Mouse (Mus musculus): ENCODE results near the gene Slc8a1. TPM values are rescaled to one million over a fixed set of nuclear protein-coding genes. Genes with fewer than 3 reads are reported as not detected.

Slc8a1 gene
- polyA plus RNA-seq, 1 experiment from 2014 or later, result 83.6 TPM

DNA sequence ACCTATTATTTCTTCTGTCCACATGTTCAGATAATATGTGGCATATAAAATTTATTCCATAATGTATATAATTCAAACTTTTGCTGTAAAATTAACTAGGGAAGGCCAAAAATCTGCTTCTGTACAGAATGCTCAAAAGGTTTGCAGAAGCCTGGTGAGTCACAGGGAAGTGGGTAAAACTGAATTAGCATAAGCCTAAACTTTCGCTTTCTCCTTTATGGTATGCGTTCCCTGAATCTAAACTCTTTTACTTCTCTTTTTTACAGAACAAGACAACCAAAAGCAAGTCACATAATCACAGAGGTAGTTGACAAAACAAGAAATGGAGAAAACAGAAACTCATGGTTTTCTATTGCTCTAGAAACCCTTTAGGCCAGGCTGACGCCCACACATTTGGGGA lies 202.1 kb downstream of the Slc8a1 start:
- Histone ChIP-seq H3K27me3 (no peaks in the 10 kb centered on the region), H3K4me3 (no peak overlapping the region), H3K27ac (no peak overlapping the region), H3K9me3 (replicated peaks) (no peaks in the 10 kb centered on the region), H3K4me2 (no peak overlapping the region), H3K9ac (no peak overlapping the region), H3K4me1 (replicated peaks) (peaks cover 32% of the 10 kb centered on the region), H3K36me3 (no peaks in the 10 kb centered on the region)
- WGBS, result 85% methylated on average over 3 of the region's 3 CpGs
- no peak for ATAC-seq (replicated peaks; ENCODE audit: insufficient number of reproducible peaks, insufficient read depth, low FRiP score, low read depth)

DNA sequence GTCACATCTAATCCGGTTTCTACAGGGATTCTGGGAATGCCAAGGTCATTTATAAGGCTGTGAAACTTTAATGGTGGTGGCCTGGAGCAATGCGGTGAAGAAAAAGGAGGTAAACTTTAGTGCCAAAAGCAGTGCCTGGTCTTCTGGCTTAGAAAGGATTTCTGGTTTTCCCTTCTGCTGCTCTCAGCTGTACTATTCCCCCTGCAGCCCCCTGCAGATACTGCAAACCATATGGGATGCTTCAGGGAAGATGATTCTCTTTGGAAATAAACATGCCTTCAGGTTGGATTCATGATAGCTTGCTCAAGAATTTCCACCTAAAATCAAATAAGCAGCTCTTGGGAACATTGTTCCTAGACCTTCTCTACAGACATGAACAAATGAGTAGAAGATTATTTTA lies 208.3 kb downstream of the Slc8a1 start:
- no peak overlapping the region for H3K4me3 ChIP-seq
- H3K27me3 ChIP-seq, result no peaks in the 10 kb centered on the region
- H3K9ac ChIP-seq, result no peak overlapping the region
- H3K4me2 ChIP-seq, result no peak overlapping the region
- 72% methylated on average over 2 of the region's 2 CpGs for WGBS
- no peaks in the 10 kb centered on the region for H3K9me3 ChIP-seq (replicated peaks)
- peaks cover 23% of the 10 kb centered on the region; the same call in 1 of the 2 replicates for H3K4me1 ChIP-seq (replicated peaks)
- peak overlapping the region; percentile 21; the same call in 1 of the 2 replicates for H3K27ac ChIP-seq
- H3K36me3 ChIP-seq, result no peaks in the 10 kb centered on the region
- ATAC-seq (replicated peaks; ENCODE audit: insufficient number of reproducible peaks, insufficient read depth, low FRiP score, low read depth), result no peak

DNA sequence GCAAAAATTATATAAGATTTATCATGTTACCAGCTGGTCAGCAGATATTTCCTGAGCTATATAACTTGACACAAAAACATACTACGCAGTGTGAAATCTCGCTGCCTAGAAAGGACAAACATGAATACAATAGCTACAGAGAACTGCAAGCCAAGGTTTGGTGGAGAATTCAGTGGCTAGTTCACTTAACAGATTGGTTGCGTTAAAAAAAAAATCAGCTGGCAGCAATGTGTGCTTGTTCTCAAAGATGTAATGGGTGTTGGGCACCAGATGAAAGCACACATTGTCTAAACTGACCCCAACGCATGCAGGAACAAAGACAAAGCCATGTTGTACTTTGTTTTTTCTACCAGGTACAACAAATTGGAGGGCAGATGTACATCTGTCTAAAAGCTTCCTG lies 209.2 kb downstream of the Slc8a1 start:
- no peaks in the 10 kb centered on the region for H3K36me3 ChIP-seq

DNA sequence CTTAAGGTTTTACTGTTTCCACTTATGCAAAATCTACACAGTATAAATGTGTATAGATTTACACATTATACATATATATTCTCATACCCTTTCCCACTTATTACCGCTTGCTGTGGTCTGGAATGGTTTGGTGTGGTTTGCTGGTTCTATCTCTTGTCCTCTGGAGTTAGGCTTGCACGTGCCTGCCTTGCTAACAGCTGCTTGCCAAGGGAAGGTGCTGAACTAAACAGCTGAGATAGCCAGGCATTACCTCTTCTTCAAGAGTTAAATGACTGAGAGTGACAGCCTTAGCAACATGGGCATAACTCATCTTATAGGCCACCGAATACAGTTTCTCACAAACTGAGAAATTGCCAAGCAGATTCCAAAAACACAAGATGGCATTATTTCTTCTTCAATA lies 211.7 kb downstream of the Slc8a1 start:
- H3K4me2 ChIP-seq, result no peak overlapping the region
- WGBS, result 69% methylated on average over 3 of the region's 3 CpGs

More for the DNA sequence above, 209.2 kb downstream of the Slc8a1 start:
- WGBS, result 80% methylated on average over 4 of the region's 4 CpGs
- Histone ChIP-seq H3K4me1 (replicated peaks) (peaks cover 27% of the 10 kb centered on the region), H3K27ac (no peak overlapping the region), H3K9me3 (replicated peaks) (no peaks in the 10 kb centered on the region), H3K4me3 (no peak overlapping the region), H3K4me2 (no peak overlapping the region), H3K27me3 (no peaks in the 10 kb centered on the region), H3K9ac (no peak overlapping the region)
- ATAC-seq (replicated peaks; ENCODE audit: insufficient number of reproducible peaks, insufficient read depth, low FRiP score, low read depth), result no peak

DNA sequence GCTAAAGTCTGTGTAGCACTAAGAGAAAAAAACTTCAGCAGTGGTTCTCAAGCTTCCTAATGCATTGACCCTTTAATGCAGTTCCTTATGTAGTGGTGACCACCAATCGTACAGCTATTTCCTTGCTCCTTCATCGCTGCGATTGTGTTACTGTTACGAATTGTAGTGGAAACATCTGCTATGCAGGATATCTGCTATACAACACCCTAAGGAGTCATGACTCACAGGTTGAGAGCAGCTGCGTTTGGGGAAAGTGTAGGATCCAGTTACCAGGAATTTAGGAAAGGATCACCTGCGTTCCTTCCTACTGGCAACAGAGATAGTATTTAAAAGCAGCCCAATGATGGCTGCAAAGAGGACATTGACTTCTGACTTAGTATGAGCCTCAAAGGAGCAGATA lies 213.4 kb downstream of the Slc8a1 start:
- H3K27ac ChIP-seq, result peak overlapping the region; percentile 22; the same call in 1 of the 2 replicates
- WGBS, result 72% methylated on average over 6 of the region's 6 CpGs
- no peak overlapping the region for H3K4me2 ChIP-seq
- H3K9me3 ChIP-seq (replicated peaks), result no peaks in the 10 kb centered on the region
- H3K4me1 ChIP-seq (replicated peaks), result peaks cover 39% of the 10 kb centered on the region
- H3K27me3 ChIP-seq, result no peaks in the 10 kb centered on the region
- no peaks in the 10 kb centered on the region for H3K36me3 ChIP-seq
- no peak overlapping the region for H3K9ac ChIP-seq
- H3K4me3 ChIP-seq, result no peak overlapping the region
- ATAC-seq (replicated peaks; ENCODE audit: insufficient number of reproducible peaks, insufficient read depth, low FRiP score, low read depth), result no peak

More for the DNA sequence above, 211.7 kb downstream of the Slc8a1 start:
- no peak for ATAC-seq (replicated peaks; ENCODE audit: insufficient number of reproducible peaks, insufficient read depth, low FRiP score, low read depth)
- no peak overlapping the region for H3K4me3 ChIP-seq
- H3K9me3 ChIP-seq (replicated peaks), result no peaks in the 10 kb centered on the region
- no peak overlapping the region for H3K27ac ChIP-seq
- H3K4me1 ChIP-seq (replicated peaks), result peaks cover 41% of the 10 kb centered on the region
- no peak overlapping the region for H3K9ac ChIP-seq
- H3K36me3 ChIP-seq, result no peaks in the 10 kb centered on the region
- no peaks in the 10 kb centered on the region for H3K27me3 ChIP-seq

DNA sequence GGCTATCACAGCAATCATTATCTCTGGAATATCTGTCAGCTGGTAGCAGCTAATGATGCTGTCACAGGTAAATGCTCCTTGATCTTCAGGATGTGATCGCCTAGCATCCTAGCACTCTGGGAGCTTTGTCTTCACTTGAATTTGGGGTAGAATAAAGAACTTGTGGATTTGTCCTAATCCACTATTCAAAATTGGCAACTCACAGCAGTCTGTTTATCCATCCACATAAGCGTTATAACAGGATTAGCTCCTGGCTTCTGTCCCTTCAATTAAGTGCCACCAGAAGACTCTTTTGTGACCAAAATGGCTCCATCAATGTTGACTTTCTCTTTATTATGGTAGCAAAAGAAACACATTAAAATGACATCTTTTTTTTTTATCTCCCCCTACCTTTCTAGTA lies 214.2 kb downstream of the Slc8a1 start:
- ATAC-seq (replicated peaks; ENCODE audit: insufficient number of reproducible peaks, insufficient read depth, low FRiP score, low read depth), result no peak
- Histone ChIP-seq H3K27me3 (no peaks in the 10 kb centered on the region), H3K9ac (no peak overlapping the region), H3K36me3 (no peaks in the 10 kb centered on the region), H3K4me3 (no peak overlapping the region), H3K27ac (0 out of 2 replicates have a peak overlapping the region, but pooled peaks have one; percentile 22), H3K4me2 (no peak overlapping the region), H3K9me3 (replicated peaks) (no peaks in the 10 kb centered on the region), H3K4me1 (replicated peaks) (peaks cover 32% of the 10 kb centered on the region)
- WGBS, result 72% methylated on average over 2 of the region's 2 CpGs

DNA sequence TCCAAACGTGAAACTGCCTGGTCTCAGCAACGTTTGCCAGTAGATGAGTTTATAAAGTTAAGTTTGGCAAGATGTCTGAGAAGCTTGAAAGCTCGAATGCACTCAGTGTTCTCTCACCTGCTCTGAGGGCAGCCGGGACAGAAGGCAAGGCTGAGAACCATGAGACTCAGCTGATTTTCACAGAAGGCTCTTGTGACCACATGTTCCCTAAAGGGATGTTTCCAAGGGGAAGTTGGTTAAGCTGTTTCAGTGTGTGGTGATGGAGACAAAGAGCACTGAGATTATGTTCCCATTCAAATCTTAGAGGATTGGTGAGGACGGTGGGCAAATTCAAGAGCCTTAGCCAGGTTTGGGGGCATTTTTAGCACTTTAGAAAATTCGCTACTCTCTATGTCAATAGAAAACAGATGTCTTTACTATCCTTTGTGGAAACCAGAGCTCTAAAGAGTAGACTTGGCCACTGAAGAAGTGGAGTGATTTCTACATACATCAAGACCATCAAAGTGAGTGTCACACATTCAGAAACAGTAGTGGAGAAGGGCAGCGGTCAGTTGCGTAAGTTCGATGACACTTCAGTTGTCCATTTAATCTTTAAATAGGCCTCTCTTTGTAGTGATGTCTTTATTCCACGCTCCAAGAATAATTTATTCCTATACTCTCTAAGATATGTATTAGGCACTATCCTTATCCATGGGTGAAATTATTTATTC lies 219.7 kb downstream of the Slc8a1 start:
- ATAC-seq (replicated peaks; ENCODE audit: insufficient number of reproducible peaks, insufficient read depth, low FRiP score, low read depth), result no peak
- H3K27me3 ChIP-seq, result no peaks in the 10 kb centered on the region
- no peak overlapping the region for H3K4me3 ChIP-seq
- H3K4me1 ChIP-seq (replicated peaks), result peaks cover 41% of the 10 kb centered on the region
- 84% methylated on average over 10 of the region's 10 CpGs for WGBS
- H3K4me2 ChIP-seq, result no peak overlapping the region
- H3K27ac ChIP-seq, result no peak overlapping the region
- H3K36me3 ChIP-seq, result no peaks in the 10 kb centered on the region
- no peaks in the 10 kb centered on the region for H3K9me3 ChIP-seq (replicated peaks)
- H3K9ac ChIP-seq, result no peak overlapping the region

DNA sequence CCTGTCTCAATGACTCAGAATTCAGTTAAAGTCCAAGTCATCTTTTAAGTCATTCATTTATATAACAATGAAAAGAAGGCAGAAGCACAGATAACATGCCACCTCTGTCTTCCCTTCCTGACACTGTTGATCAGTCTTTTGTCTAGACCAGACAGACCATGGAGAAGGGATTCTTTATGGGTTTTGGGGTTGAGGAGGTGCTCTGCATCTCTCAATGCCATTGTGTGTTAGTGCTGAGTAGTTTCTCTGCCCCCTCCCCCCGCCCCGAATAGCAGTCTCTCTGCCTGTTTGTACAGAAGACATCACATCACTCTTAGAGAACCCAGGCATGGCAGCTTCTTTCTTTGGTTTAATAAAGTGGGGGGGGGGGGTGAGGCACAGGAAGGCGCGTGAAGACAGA lies 222.0 kb downstream of the Slc8a1 start:
- H3K27ac ChIP-seq, result no peak overlapping the region
- 83% methylated on average over 4 of the region's 4 CpGs for WGBS
- no peak overlapping the region for H3K9ac ChIP-seq
- no peak overlapping the region for H3K4me3 ChIP-seq
- no peak for ATAC-seq (replicated peaks; ENCODE audit: insufficient number of reproducible peaks, insufficient read depth, low FRiP score, low read depth)
- no peaks in the 10 kb centered on the region for H3K36me3 ChIP-seq
- H3K4me2 ChIP-seq, result no peak overlapping the region
- H3K9me3 ChIP-seq (replicated peaks), result no peaks in the 10 kb centered on the region
- H3K4me1 ChIP-seq (replicated peaks), result peaks cover 40% of the 10 kb centered on the region
- H3K27me3 ChIP-seq, result no peaks in the 10 kb centered on the region

DNA sequence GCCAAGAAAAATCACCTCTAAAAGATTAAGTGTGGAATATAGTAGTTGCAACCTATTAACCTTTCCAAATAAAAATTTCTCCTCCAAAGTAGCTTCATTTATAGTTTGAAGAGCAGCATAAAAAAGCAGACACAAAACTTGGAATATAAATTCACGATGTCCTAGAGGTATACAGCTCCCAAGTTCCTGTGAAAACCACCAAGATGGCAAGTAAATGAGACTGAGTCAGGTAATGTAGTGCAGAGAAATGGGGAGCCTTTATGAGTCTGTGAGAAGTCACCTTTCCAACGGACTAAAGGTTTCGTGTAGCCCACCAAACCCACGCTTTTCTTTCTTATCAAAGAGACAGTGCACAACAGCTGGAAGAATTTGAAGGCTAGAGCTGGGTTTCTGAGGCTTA lies 224.2 kb downstream of the Slc8a1 start:
- H3K9ac ChIP-seq, result no peak overlapping the region
- peaks cover 33% of the 10 kb centered on the region for H3K4me1 ChIP-seq (replicated peaks)
- H3K4me3 ChIP-seq, result no peak overlapping the region
- ATAC-seq (replicated peaks; ENCODE audit: insufficient number of reproducible peaks, insufficient read depth, low FRiP score, low read depth), result no peak
- H3K27me3 ChIP-seq, result no peaks in the 10 kb centered on the region
- H3K9me3 ChIP-seq (replicated peaks), result no peaks in the 10 kb centered on the region
- H3K4me2 ChIP-seq, result no peak overlapping the region
- peak overlapping the region; percentile 32 for H3K27ac ChIP-seq
- no peaks in the 10 kb centered on the region for H3K36me3 ChIP-seq
- 73% methylated on average over 4 of the region's 4 CpGs for WGBS

DNA sequence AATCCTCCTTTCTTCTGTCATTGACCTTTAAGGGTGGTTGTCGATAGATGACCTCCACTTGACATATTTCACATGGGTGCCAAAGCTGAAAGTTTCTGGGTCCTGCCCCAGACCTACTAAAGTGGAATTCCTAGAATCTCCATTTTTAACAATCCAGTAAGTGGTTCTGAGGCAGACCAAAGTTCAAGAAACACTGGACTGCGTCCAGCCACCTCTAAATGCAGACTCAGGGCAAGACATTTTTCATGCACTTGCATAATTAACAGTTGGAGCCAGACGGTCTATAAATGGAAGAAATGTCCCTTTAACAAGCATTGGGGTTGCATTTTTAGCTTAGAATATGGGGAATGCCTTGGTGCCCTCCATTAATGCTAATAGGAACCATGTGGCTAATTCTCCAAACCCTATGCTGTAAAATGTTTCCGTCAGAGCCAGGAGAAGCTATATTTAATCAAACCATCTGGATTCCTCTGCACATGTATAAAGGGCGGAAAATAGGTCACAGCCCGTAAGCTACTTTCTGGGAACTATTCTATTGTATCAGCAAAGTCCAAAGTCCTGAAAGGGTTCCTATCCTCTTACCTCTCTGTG lies 224.7 kb downstream of the Slc8a1 start:
- H3K36me3 ChIP-seq, result no peaks in the 10 kb centered on the region
- no peaks in the 10 kb centered on the region for H3K9me3 ChIP-seq (replicated peaks)
- no peak overlapping the region for H3K9ac ChIP-seq
- peaks cover 33% of the 10 kb centered on the region for H3K4me1 ChIP-seq (replicated peaks)
- H3K27me3 ChIP-seq, result no peaks in the 10 kb centered on the region
- 48% methylated on average over 6 of the region's 6 CpGs for WGBS
- H3K4me3 ChIP-seq, result no peak overlapping the region
- no peak; the same call in 1 of the 2 replicates for ATAC-seq (replicated peaks; ENCODE audit: insufficient number of reproducible peaks, insufficient read depth, low FRiP score, low read depth)
- no peak overlapping the region for H3K4me2 ChIP-seq
- H3K27ac ChIP-seq, result peak overlapping the region; percentile 32

DNA sequence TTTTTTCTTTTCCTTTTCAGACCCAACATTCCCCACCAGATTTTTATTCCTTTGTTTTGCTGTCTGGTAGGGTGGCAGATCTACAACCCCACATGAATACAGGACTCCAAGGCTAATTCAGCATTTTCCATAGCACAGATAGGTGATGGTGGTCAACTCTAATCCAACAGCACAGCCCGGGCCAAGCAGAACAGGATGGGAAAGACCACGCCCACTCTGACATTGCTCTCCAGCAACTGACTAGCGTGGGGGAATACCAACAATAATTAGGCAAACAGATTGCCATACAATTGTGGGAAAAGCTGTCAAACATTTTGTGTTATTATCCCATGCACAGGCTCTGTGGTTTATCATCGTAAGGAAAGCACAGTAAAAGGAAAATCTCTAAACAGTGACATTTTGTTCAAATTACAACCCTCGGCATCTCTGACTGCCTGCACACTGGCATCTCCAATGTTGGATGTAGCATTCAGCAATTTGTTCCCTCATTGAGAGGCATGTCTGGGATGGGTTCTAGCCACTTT lies 233.0 kb downstream of the Slc8a1 start:
- Histone ChIP-seq H3K4me2 (no peak overlapping the region), H3K9ac (no peak overlapping the region), H3K4me3 (no peak overlapping the region), H3K27me3 (no peaks in the 10 kb centered on the region), H3K4me1 (replicated peaks) (peaks cover 25% of the 10 kb centered on the region), H3K9me3 (replicated peaks) (no peaks in the 10 kb centered on the region), H3K36me3 (no peaks in the 10 kb centered on the region), H3K27ac (no peak overlapping the region)
- WGBS, result 70% methylated on average over 5 of the region's 5 CpGs
- ATAC-seq (replicated peaks; ENCODE audit: insufficient number of reproducible peaks, insufficient read depth, low FRiP score, low read depth), result no peak
